Mouse (Mus musculus) forebrain, embryonic 11.5 days (tissue): ENCODE measurements around the gene Hspb7. TPM values are rescaled to one million over a fixed set of nuclear protein-coding genes. Genes with fewer than 3 reads are reported as not detected.

Experiments used
- ATAC-seq: fragments of 200-750 bp; cut with Nextera tagmentation; replicated peaks from 2 replicates; pipeline ENCODE4 v1.8.0; 2017; ENCODE audit warnings: moderate TSS enrichment; ENCODE audit not compliant: low FRiP score
- DNase-seq: peaks from one replicate; pipeline ENCODE4 v3.0.0-alpha.2; 2017; ENCODE audit warnings: low spot score
- H3K27ac ChIP-seq: fragments of 300-500 bp; sonication (generic); 2 replicates; pipeline ENCODE4 v1.5.1; 2014; ENCODE audit warnings: low read depth, low read length
- H3K27me3 ChIP-seq: fragments of 300-500 bp; sonication (generic); 2 replicates; pipeline ENCODE4 v1.6.1; 2014; ENCODE audit warnings: mild to moderate bottlenecking, low read length, mixed read lengths; ENCODE audit not compliant: control insufficient read depth, insufficient read depth
- H3K36me3 ChIP-seq: fragments of 300-500 bp; sonication (generic); 2 replicates; pipeline ENCODE4 v1.6.1; 2014; ENCODE audit warnings: mild to moderate bottlenecking, low read length, moderate library complexity, mixed read lengths; ENCODE audit not compliant: control insufficient read depth, insufficient read depth
- H3K4me1 ChIP-seq: fragments of 300-500 bp; sonication (generic); replicated peaks from 2 replicates; pipeline ENCODE4 v1.6.1; 2014; ENCODE audit warnings: low read length, mixed read lengths; ENCODE audit not compliant: control insufficient read depth, insufficient read depth
- H3K4me2 ChIP-seq: fragments of 300-500 bp; sonication (generic); 2 replicates; pipeline ENCODE4 v1.6.1; 2014; ENCODE audit warnings: low read depth, mild to moderate bottlenecking, low read length, moderate library complexity, mixed read lengths; ENCODE audit not compliant: severe bottlenecking
- H3K4me3 ChIP-seq: fragments of 300-500 bp; sonication (generic); 2 replicates; pipeline ENCODE4 v1.5.1; 2014; ENCODE audit warnings: low read depth, low read length
- H3K9ac ChIP-seq: fragments of 300-500 bp; sonication (generic); 2 replicates; pipeline ENCODE4 v1.6.1; 2014; ENCODE audit warnings: low read length
- H3K9me3 ChIP-seq: fragments of 300-500 bp; sonication (generic); 2 replicates; pipeline ENCODE4 v1.6.1; 2016; ENCODE audit warnings: low read length, mixed read lengths; ENCODE audit not compliant: control insufficient read depth
- WGBS: fragments of 180-500 bp; shearing (Covaris S2); extraction: QIAGEN DNeasy Blood & Tissue Kit; methylation state at CpG from one replicate; pipeline ENCODE4 v1.1.7; 2014; 5-methylcytosine and 5-hydroxymethylcytosine counted together
- polyA plus RNA-seq: library from polyadenylated mRNA; unstranded; fragments of >200 nt; fragmentation: Nextera tagmentation; extraction: Ambion mirVana; gene quantifications from 2 replicates; pipeline ENCODE4 v1.2.1, GENCODE M21; 2014

The Hspb7 gene
- polyA plus RNA-seq, 1 experiment from 2014 or later = not detected

- Histone ChIP-seq H3K9ac (no peak overlapping the region), H3K27ac (no peak overlapping the region), H3K4me2 (no peak overlapping the region), H3K9me3 (no peaks in the 10 kb centered on the region), H3K36me3 (no peaks in the 10 kb centered on the region), H3K4me3 (no peak overlapping the region), H3K4me1 (no peaks in the 10 kb centered on the region), H3K27me3 (peaks cover 5% of the 10 kb centered on the region)
- DNase-seq (no peak), ATAC-seq (no peak)
- 72% methylated on average over 18 of the region's 18 CpGs for WGBS
Measured at GRCm38 (mm10) chr4:141389366-141390150, 31.0 kb upstream of the Hspb7 start.

DNA sequence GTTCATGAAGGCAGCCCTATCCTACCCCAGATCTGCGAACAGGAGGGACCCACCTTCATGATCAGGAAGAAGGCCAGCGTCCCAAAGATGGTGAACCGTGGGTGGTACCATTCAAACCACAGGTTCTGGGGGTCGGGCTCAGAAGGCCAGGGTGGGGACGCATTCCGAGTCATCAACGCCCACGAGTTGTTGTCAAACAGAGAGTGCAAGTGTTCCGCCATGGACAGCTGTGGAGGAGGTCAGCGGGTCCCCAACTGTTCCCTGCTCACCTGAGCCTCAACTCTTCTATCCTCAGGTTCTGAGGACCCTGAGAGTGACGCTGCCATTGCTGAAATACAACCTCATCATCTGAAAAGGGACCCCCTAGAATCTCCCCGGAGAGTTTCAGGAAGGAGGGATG is 29.3 kb upstream of the Hspb7 start:
- Histone ChIP-seq H3K27ac (no peak overlapping the region), H3K9me3 (no peaks in the 10 kb centered on the region), H3K36me3 (no peaks in the 10 kb centered on the region), H3K4me2 (no peak overlapping the region), H3K4me3 (no peak overlapping the region), H3K4me1 (no peaks in the 10 kb centered on the region), H3K27me3 (peaks cover 1% of the 10 kb centered on the region; the same call in 1 of the 2 replicates), H3K9ac (no peak overlapping the region)
- 84% methylated on average over 12 of the region's 12 CpGs for WGBS
- no peak for ATAC-seq
- DNase-seq = no peak

DNA sequence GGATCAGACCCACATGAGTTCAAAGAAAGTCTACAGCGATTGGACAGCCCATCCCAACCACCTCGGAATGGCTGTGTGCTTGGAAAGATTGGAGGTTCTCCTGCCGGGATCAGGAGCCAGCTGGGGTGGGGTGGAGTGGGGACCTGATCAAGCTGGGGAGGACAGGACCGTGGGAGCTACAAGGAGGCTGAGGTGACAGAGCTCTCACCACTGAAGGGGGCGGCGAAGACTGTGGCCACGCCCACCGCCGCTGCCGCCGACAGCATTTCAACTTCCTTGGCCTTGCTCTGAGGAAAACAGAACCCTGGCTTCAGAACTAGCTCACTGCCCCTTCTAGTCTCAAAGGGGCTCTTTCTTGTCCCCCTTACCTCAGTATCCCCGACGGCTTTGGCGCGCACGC is 25.8 kb upstream of the Hspb7 start:
- no peak for DNase-seq
- ATAC-seq = no peak
- peak overlapping the region; percentile 24; the same call in 1 of the 2 replicates for H3K4me2 ChIP-seq
- no peaks in the 10 kb centered on the region; the same call in 1 of the 2 replicates for H3K27me3 ChIP-seq
- H3K27ac ChIP-seq = no peak overlapping the region
- no peaks in the 10 kb centered on the region for H3K9me3 ChIP-seq
- 19% methylated on average over 15 of the region's 16 CpGs for WGBS
- H3K4me1 ChIP-seq = no peaks in the 10 kb centered on the region
- no peak overlapping the region for H3K4me3 ChIP-seq
- H3K36me3 ChIP-seq = no peaks in the 10 kb centered on the region
- peak overlapping the region; percentile 16; the same call in 1 of the 2 replicates for H3K9ac ChIP-seq

DNA sequence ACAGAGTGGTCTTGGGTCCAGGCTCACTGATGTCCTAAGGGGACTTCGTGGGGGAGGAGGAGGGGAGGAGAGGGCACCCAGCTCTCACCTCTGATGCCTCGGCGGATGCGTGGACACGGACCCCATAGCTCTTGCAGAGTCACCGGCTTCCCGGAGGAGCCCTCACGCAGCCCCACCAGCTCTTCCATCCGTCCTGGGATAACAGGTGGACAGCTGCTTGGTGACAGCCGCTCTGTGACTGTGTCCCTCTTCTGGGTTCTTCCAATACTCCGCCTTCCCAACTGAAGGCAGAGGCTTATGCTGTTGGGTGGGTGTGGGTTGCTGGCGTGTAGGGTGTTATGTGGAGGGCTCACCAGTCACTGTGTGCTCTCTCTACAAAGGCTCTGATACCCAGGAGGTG is 22.7 kb upstream of the Hspb7 start:
- no peak overlapping the region for H3K4me3 ChIP-seq
- H3K4me1 ChIP-seq = no peaks in the 10 kb centered on the region
- no peak overlapping the region for H3K27ac ChIP-seq
- no peaks in the 10 kb centered on the region for H3K9me3 ChIP-seq
- H3K9ac ChIP-seq = no peak overlapping the region
- DNase-seq (no peak), ATAC-seq (no peak)
- WGBS = 79% methylated on average over 12 of the region's 12 CpGs
- H3K4me2 ChIP-seq = no peak overlapping the region
- H3K36me3 ChIP-seq = no peaks in the 10 kb centered on the region
- H3K27me3 ChIP-seq = no peaks in the 10 kb centered on the region; the same call in 1 of the 2 replicates

GRCm38 (mm10) chr4:141398545-141398944 is 22.0 kb upstream of the Hspb7 start, which contains the start of gene Clcnka:
Gene Clcnka (minus strand): TSS chr4:141398724.
- Histone ChIP-seq H3K27me3 (no peaks in the 10 kb centered on the region; the same call in 1 of the 2 replicates), H3K36me3 (no peaks in the 10 kb centered on the region), H3K9ac (no peak within 1 kb of the TSS), H3K4me1 (no peaks in the 10 kb centered on the region), H3K27ac (no peak within 1 kb of the TSS), H3K4me2 (no peak within 1 kb of the TSS), H3K9me3 (no peaks in the 10 kb centered on the region), H3K4me3 (no peak within 1 kb of the TSS)
- no peak for ATAC-seq
- WGBS = 74% methylated on average over 12 of the region's 12 CpGs
- DNase-seq = no peak

DNA sequence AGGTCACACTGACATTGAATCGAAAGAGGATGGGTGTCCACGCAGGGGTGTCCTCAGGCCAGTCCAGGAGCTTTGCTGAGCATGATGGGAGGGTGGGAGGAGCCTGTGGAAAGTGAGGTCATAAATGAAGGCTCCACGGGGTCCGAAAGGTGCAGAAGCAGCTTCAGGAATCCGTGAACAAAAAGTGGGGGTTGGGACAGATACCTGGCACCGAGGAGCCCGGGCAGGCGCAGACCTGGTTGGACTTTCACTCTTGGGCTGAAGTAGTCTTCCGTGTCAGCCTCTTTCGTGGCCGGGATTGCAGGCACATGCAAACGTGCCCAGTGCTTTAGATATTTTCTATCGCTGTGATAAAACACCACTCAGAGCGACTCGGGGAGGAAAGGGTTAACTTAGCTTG is 20.4 kb upstream of the Hspb7 start:
- H3K27ac ChIP-seq = no peak overlapping the region
- DNase-seq (no peak), ATAC-seq (no peak)
- 90% methylated on average over 15 of the region's 15 CpGs for WGBS
- no peaks in the 10 kb centered on the region; the same call in 1 of the 2 replicates for H3K27me3 ChIP-seq
- H3K9me3 ChIP-seq = no peaks in the 10 kb centered on the region
- H3K4me2 ChIP-seq = no peak overlapping the region
- no peak overlapping the region for H3K4me3 ChIP-seq
- 0 out of 2 replicates have a peak, but pooled peaks cover 2% of the 10 kb centered on the region for H3K4me1 ChIP-seq
- no peaks in the 10 kb centered on the region for H3K36me3 ChIP-seq
- no peak overlapping the region for H3K9ac ChIP-seq

- no peak overlapping the region for H3K4me3 ChIP-seq
- peak overlapping the region; percentile 24; the same call in 1 of the 2 replicates for H3K4me2 ChIP-seq
- no peak overlapping the region for H3K27ac ChIP-seq
- no peak overlapping the region for H3K9ac ChIP-seq
- no peaks in the 10 kb centered on the region; the same call in 1 of the 2 replicates for H3K27me3 ChIP-seq
- no peaks in the 10 kb centered on the region for H3K36me3 ChIP-seq
- H3K4me1 ChIP-seq = 0 out of 2 replicates have a peak, but pooled peaks cover 2% of the 10 kb centered on the region
- ATAC-seq = peak; percentile 78
- peak; percentile 94 for DNase-seq
- H3K9me3 ChIP-seq = no peaks in the 10 kb centered on the region
- WGBS = 12% methylated on average over 15 of the region's 15 CpGs
Measured at GRCm38 (mm10) chr4:141404518-141405313, 15.9 kb upstream of the Hspb7 start.

DNA sequence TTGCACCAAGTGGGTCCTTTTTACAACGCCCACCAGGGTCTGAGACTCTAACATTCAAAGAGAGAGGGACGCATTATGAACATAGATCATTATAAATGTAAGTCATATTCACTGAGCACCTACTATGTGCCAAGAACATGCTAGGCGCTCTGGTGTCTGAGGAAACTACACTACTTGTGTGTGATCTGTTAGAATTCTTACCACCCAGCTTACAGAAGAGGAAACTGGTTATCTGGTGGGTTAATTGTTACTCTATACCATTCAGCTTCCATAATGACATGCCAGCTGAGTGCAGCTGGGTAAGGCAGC is 15.3 kb upstream of the Hspb7 start:
- no peak overlapping the region for H3K9ac ChIP-seq
- WGBS = 85% methylated on average over 3 of the region's 3 CpGs
- DNase-seq = no peak
- H3K36me3 ChIP-seq = no peaks in the 10 kb centered on the region
- H3K9me3 ChIP-seq = no peaks in the 10 kb centered on the region
- no peak overlapping the region for H3K4me3 ChIP-seq
- 0 out of 2 replicates have a peak, but pooled peaks cover 2% of the 10 kb centered on the region for H3K4me1 ChIP-seq
- ATAC-seq = no peak
- H3K27me3 ChIP-seq = no peaks in the 10 kb centered on the region; the same call in 1 of the 2 replicates
- no peak overlapping the region for H3K27ac ChIP-seq
- no peak overlapping the region for H3K4me2 ChIP-seq
